8 mouse cellular contexts compared by ENCODE assay signal in the genomic region with DNA sequence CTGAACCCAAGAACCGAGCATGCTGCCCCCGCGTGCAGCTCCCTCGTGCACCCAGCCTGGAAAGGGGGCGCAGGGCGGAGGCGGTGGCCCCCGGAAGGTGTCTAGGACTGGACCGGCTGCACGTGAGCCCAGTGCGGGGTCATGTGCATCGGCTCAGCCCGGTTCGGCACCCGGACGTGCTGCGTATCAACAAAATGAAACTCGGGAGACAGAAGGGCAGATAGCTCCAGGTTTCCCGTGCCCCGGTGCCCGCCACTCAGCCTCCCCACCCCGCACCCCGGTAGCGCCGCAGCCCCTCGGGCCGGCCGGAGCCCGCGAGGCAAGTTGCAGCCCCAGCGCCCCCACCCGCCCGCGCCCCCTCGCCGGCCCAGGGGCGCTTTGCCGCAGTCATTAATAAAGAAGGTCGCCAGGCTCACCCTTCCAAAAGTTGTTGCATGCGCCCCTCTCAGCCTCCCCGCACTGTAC. TPM values are rescaled to one million over a fixed set of nuclear protein-coding genes. Genes with fewer than 3 reads are reported as not detected.
DNase-seq lines count a peak whose midpoint lies in the region; ATAC-seq and TF ChIP-seq lines count a peak whose summit lies in the region.

No protein-coding gene starts in this region.

- no peaks in the 10 kb centered on the region for H3K36me3 ChIP-seq in forebrain, embryonic 13.5 days (ENCODE audit: poor library complexity, severe bottlenecking)
- no peaks in the 10 kb centered on the region for H3K36me3 ChIP-seq in liver, embryonic 16.5 days (ENCODE audit: control insufficient read depth, insufficient read depth)
- no peaks in the 10 kb centered on the region for H3K36me3 ChIP-seq in neural tube, embryonic 11.5 days (ENCODE audit: control insufficient read depth, insufficient read depth, low read length)
- no peaks in the 10 kb centered on the region for H3K36me3 ChIP-seq in stomach, embryonic 16.5 days (ENCODE audit: control insufficient read depth, insufficient read depth, low read length)

- WGBS in forebrain, embryonic 13.5 days = under 1% methylated on average over 23 of the region's 41 CpGs
- WGBS in liver, embryonic 16.5 days (ENCODE audit: insufficient replicate concordance) = 0% methylated on average over 41 of the region's 41 CpGs
- 1% methylated on average over 39 of the region's 41 CpGs for WGBS in neural tube, embryonic 11.5 days
- WGBS in stomach, embryonic 16.5 days = 1% methylated on average over 40 of the region's 41 CpGs

- H3K4me3 ChIP-seq in forebrain, embryonic 13.5 days = peak overlapping the region; percentile 69
- H3K4me3 ChIP-seq in layer of hippocampus, adult 2 months = peak overlapping the region; percentile 89
- peak overlapping the region; percentile 82 for H3K4me3 ChIP-seq in liver, embryonic 16.5 days (ENCODE audit: low read depth, low read length)
- peak overlapping the region; percentile 62 for H3K4me3 ChIP-seq in neural tube, embryonic 11.5 days (ENCODE audit: low read depth, low read length)
- H3K4me3 ChIP-seq in stomach, embryonic 16.5 days (replicated peaks; ENCODE audit: low read length) = peak overlapping the region; percentile 81

- peak overlapping the region; percentile 77 for H3K9ac ChIP-seq in forebrain, embryonic 13.5 days
- H3K9ac ChIP-seq in liver, embryonic 16.5 days (ENCODE audit: low read depth, low read length) = peak overlapping the region; percentile 74
- peak overlapping the region; percentile 60 for H3K9ac ChIP-seq in neural tube, embryonic 11.5 days (ENCODE audit: low read length)
- H3K9ac ChIP-seq in stomach, embryonic 16.5 days (ENCODE audit: low read length) = peak overlapping the region; percentile 92

- no peak overlapping the region for H3K27ac ChIP-seq in forebrain, embryonic 13.5 days
- peak overlapping the region; percentile 100 for H3K27ac ChIP-seq in layer of hippocampus, adult 2 months
- peak overlapping the region; percentile 78 for H3K27ac ChIP-seq in liver, embryonic 16.5 days (ENCODE audit: low read length)
- H3K27ac ChIP-seq in neural tube, embryonic 11.5 days (ENCODE audit: low read depth, low read length) = no peak overlapping the region
- H3K27ac ChIP-seq in stomach, embryonic 16.5 days (ENCODE audit: low read length) = peak overlapping the region; percentile 93

- H3K4me2 ChIP-seq in forebrain, embryonic 13.5 days = peak overlapping the region; percentile 100
- peak overlapping the region; percentile 75 for H3K4me2 ChIP-seq in liver, embryonic 16.5 days (ENCODE audit: low read depth, low read length)
- H3K4me2 ChIP-seq in neural tube, embryonic 11.5 days (ENCODE audit: low read depth) = peak overlapping the region; percentile 100
- peak overlapping the region; percentile 99 for H3K4me2 ChIP-seq in stomach, embryonic 16.5 days (ENCODE audit: low read depth, low read length)

- ATAC-seq in forebrain, embryonic 13.5 days = peak; percentile 11; the same call in 1 of the 2 replicates
- no peak; the same call in 1 of the 2 replicates for ATAC-seq in liver, embryonic 16.5 days (ENCODE audit: low read depth)
- peak; percentile 44; the same call in 1 of the 2 replicates for ATAC-seq in neural tube, embryonic 11.5 days (ENCODE audit: insufficient read depth, low FRiP score, low TSS enrichment)
- ATAC-seq in stomach, embryonic 16.5 days (ENCODE audit: insufficient read depth, low FRiP score) = no peak

- intact Hi-C loops in heart, postnatal 25 days (cut with DNase I) = loop anchor here (1.0 kb wide), 1 partner anchor 60 kb away; no protein-coding TSS in a partner anchor

- no peak for TF ChIP-seq CTCF in layer of hippocampus, adult 2 months (conservative IDR thresholded peaks at IDR 0.05)

- peaks cover 43% of the 10 kb centered on the region for H3K4me1 ChIP-seq in forebrain, embryonic 13.5 days
- H3K4me1 ChIP-seq in liver, embryonic 16.5 days (ENCODE audit: control insufficient read depth, low read depth, low read length) = peaks cover 25% of the 10 kb centered on the region
- peaks cover 18% of the 10 kb centered on the region for H3K4me1 ChIP-seq in neural tube, embryonic 11.5 days (ENCODE audit: control insufficient read depth, insufficient read depth, low read length)
- peaks cover 24% of the 10 kb centered on the region for H3K4me1 ChIP-seq in stomach, embryonic 16.5 days (ENCODE audit: control insufficient read depth, insufficient read depth, low read length)

- H3K9me3 ChIP-seq in forebrain, embryonic 13.5 days (replicated peaks) = no peaks in the 10 kb centered on the region
- no peaks in the 10 kb centered on the region for H3K9me3 ChIP-seq in liver, embryonic 16.5 days (replicated peaks; ENCODE audit: control insufficient read depth, low read length)
- H3K9me3 ChIP-seq in neural tube, embryonic 11.5 days (ENCODE audit: control insufficient read depth, low read length) = no peaks in the 10 kb centered on the region
- H3K9me3 ChIP-seq in stomach, embryonic 16.5 days (replicated peaks; ENCODE audit: control insufficient read depth, low read length) = no peaks in the 10 kb centered on the region

- DNase-seq in embryo, embryonic 9.5 days (ENCODE audit: extremely low spot score) = peak; percentile 67
- DNase-seq in embryo, embryonic 10.5 days (ENCODE audit: low spot score) = no peak
- peak; percentile 47 for DNase-seq in heart, postnatal 25 days (ENCODE audit: low spot score)
- DNase-seq in layer of hippocampus, adult 2 months (ENCODE audit: low spot score in 2 of 2) = peak; percentile 26 to 31
- DNase-seq in neural tube, embryonic 11.5 days (ENCODE audit: low spot score) = peak; percentile 18

- peaks cover 25% of the 10 kb centered on the region for H3K27me3 ChIP-seq in forebrain, embryonic 13.5 days
- peaks cover 25% of the 10 kb centered on the region for H3K27me3 ChIP-seq in liver, embryonic 16.5 days (ENCODE audit: control insufficient read depth, insufficient read depth, low read depth, low read length)
- H3K27me3 ChIP-seq in neural tube, embryonic 11.5 days (ENCODE audit: control insufficient read depth, insufficient read depth, low read length) = peaks cover 27% of the 10 kb centered on the region
- no peaks in the 10 kb centered on the region for H3K27me3 ChIP-seq in stomach, embryonic 16.5 days (ENCODE audit: control insufficient read depth, insufficient read depth, low read length)

RNA-seq across cellular contexts. Expression of a gene that starts 0.8 kb away (rescaled TPM):
- polyA plus RNA-seq in forebrain, embryonic 13.5 days (2015; fragmentation: Nextera tagmentation; extraction: Ambion mirVana) = 0.27 and 0.37 TPM in 2 replicates
- 1 to 10 TPM; 6.5 to 8.8 TPM for total RNA-seq in heart, postnatal 25 days (2021)
- 10 to 100 TPM; 39.2 to 42.1 TPM for total RNA-seq in layer of hippocampus, adult 2 months (2021)
- polyA plus RNA-seq in liver, embryonic 16.5 days (2015; fragmentation: Nextera tagmentation; extraction: Ambion mirVana) = 0.64 and 0.79 TPM in 2 replicates
- polyA plus RNA-seq in neural tube, embryonic 11.5 days (2014; fragmentation: Nextera tagmentation; extraction: Ambion mirVana) = 0.07 and 0.16 TPM in 2 replicates
- polyA plus RNA-seq in stomach, embryonic 16.5 days (2015; fragmentation: Nextera tagmentation; extraction: Ambion mirVana) = 1.7 and 1.8 TPM in 2 replicates

Comparison
In these comparisons a context has a peak if more than half of its experiments do, and no peak if none do; other contexts are left out.
1. ATAC-seq: peak in forebrain, embryonic 13.5 days (single experiment) and neural tube, embryonic 11.5 days (single experiment); none in liver, embryonic 16.5 days (single experiment) and stomach, embryonic 16.5 days (single experiment).
2. H3K27ac ChIP-seq: peak in layer of hippocampus, adult 2 months (single experiment), liver, embryonic 16.5 days (single experiment) and stomach, embryonic 16.5 days (single experiment); none in forebrain, embryonic 13.5 days (single experiment) and neural tube, embryonic 11.5 days (single experiment).
3. Peak in every context shown above with its lines, with median percentiles within 50 percentile points of each other: H3K4me2 ChIP-seq, H3K4me3 ChIP-seq and H3K9ac ChIP-seq.